ENCODE assay signal across 26 mouse cellular contexts in the genomic region with DNA sequence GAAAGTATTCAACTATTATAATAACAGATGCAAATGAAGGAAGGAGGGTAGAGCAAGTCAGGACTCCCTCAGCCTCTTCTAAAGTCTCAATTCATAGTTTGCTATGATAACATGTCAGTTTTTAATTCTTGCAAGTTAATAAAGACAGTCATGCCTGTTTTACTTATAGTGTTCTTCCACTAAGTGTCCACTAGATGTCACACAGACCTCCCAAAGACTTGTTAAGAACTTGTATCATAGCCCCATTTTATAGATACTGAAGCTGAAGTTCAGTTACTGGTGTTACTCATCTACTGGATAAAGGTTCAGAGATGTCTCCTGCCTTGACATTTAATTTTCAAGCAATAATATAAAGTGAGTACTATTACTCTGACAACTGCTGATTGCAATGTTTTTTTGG.
DNase-seq lines count a peak whose midpoint lies in the region; ATAC-seq and TF ChIP-seq lines count a peak whose summit lies in the region.
"Had no signal": no experiment of that assay in that cellular context is flagged by ENCODE, and none has a peak within 500 bp of the region (broad histone marks: within the 10 kb centered on the region; RNA-seq: fewer than 3 reads in every experiment).

No protein-coding gene starts in this region.

- no peaks in the 10 kb centered on the region for H3K4me1 ChIP-seq in forebrain, postnatal 0 days (ENCODE audit: insufficient read depth)
- H3K4me1 ChIP-seq in forebrain, embryonic 16.5 days (replicated peaks; ENCODE audit: control insufficient read depth, insufficient read depth, low read length), result peaks cover 2% of the 10 kb centered on the region; the same call in 1 of the 2 replicates
- H3K4me1 ChIP-seq in CH12.LX (ENCODE audit: control insufficient read depth in 1 of 2, insufficient read depth in 2 of 2), result no peaks in the 10 kb centered on the region
- H3K4me1 ChIP-seq: heart, embryonic 10.5 days; hindbrain, embryonic 15.5 days; midbrain, embryonic 13.5 days had no signal

- ATAC-seq in forebrain, postnatal 0 days, result no peak
- no peak for ATAC-seq in forebrain, embryonic 16.5 days
- ATAC-seq: midbrain, embryonic 13.5 days had no signal

- no peak for TF ChIP-seq EP300 in CH12.LX (IDR thresholded peaks at IDR 0.05; ENCODE audit: low read length)

- peak; percentile 61 for TF ChIP-seq RAD21 in CH12.LX (IDR thresholded peaks at IDR 0.05; ENCODE audit: low read depth, low read length)

- in situ Hi-C loops in CH12.LX (cut with MboI; ENCODE audit: low pct_ligation_motif_present, low pct_unique_long_range_greater_than_20kb, low sequenced_read_pairs), result no loop called here

- H3K36me3 ChIP-seq in forebrain, postnatal 0 days (ENCODE audit: insufficient read depth), result no peaks in the 10 kb centered on the region
- no peaks in the 10 kb centered on the region for H3K36me3 ChIP-seq in forebrain, embryonic 16.5 days (ENCODE audit: control insufficient read depth, insufficient read depth)
- no peaks in the 10 kb centered on the region for H3K36me3 ChIP-seq in CH12.LX (replicated peaks in 1 of 2; ENCODE audit: control insufficient read depth in 1 of 2, insufficient read depth in 1 of 2, low read length in 1 of 2)
- H3K36me3 ChIP-seq: G1E; heart, embryonic 10.5 days; hindbrain, embryonic 15.5 days; limb, embryonic 13.5 days; midbrain, embryonic 13.5 days had no signal

- dilution Hi-C loops in CH12.LX (cut with MboI; ENCODE audit: extremely low pct_ligation_motif_present, extremely low pct_unique_long_range_greater_than_20kb, low sequenced_read_pairs), result no loop called here

- H3K27ac ChIP-seq in forebrain, postnatal 0 days (ENCODE audit: low read depth, low read length), result no peak overlapping the region
- no peak overlapping the region for H3K27ac ChIP-seq in forebrain, embryonic 16.5 days (ENCODE audit: low read length)
- H3K27ac ChIP-seq in layer of hippocampus, adult 2 months, result no peak overlapping the region
- H3K27ac ChIP-seq in CH12.LX (ENCODE audit: insufficient read depth, low read depth), result no peak overlapping the region
- H3K27ac ChIP-seq: heart, embryonic 10.5 days; hindbrain, embryonic 15.5 days; limb, embryonic 13.5 days; midbrain, embryonic 13.5 days had no signal

- no peak overlapping the region for H3K4me2 ChIP-seq in forebrain, postnatal 0 days (ENCODE audit: low read depth)
- H3K4me2 ChIP-seq in forebrain, embryonic 16.5 days (ENCODE audit: low read length), result no peak overlapping the region
- H3K4me2 ChIP-seq in CH12.LX (ENCODE audit: insufficient read depth, low read depth, poor library complexity, severe bottlenecking), result no peak overlapping the region
- H3K4me2 ChIP-seq: hindbrain, embryonic 15.5 days; limb, embryonic 13.5 days; midbrain, embryonic 13.5 days had no signal

- no peak for TF ChIP-seq POLR2A in CH12.LX (IDR thresholded peaks at IDR 0.05; ENCODE audit: low read depth, low read length)

- H3K9ac ChIP-seq in forebrain, postnatal 0 days, result no peak overlapping the region
- no peak overlapping the region for H3K9ac ChIP-seq in forebrain, embryonic 16.5 days (replicated peaks; ENCODE audit: low read depth, low read length)
- no peak overlapping the region for H3K9ac ChIP-seq in CH12.LX (ENCODE audit: insufficient read depth, low read depth)
- H3K9ac ChIP-seq: hindbrain, embryonic 15.5 days; limb, embryonic 13.5 days; midbrain, embryonic 13.5 days had no signal

- H3K27me3 ChIP-seq in forebrain, postnatal 0 days (ENCODE audit: insufficient read depth, low read length), result no peaks in the 10 kb centered on the region
- H3K27me3 ChIP-seq in forebrain, embryonic 16.5 days (replicated peaks; ENCODE audit: control insufficient read depth, insufficient read depth, low read length), result no peaks in the 10 kb centered on the region
- no peaks in the 10 kb centered on the region for H3K27me3 ChIP-seq in CH12.LX (replicated peaks)
- H3K27me3 ChIP-seq: hindbrain, embryonic 15.5 days; limb, embryonic 13.5 days; midbrain, embryonic 13.5 days had no signal

- no peaks in the 10 kb centered on the region for H3K9me3 ChIP-seq in forebrain, postnatal 0 days (ENCODE audit: low read length)
- no peaks in the 10 kb centered on the region for H3K9me3 ChIP-seq in forebrain, embryonic 16.5 days (ENCODE audit: control insufficient read depth, low read length)
- no peaks in the 10 kb centered on the region for H3K9me3 ChIP-seq in CH12.LX (replicated peaks; ENCODE audit: low read length)
- H3K9me3 ChIP-seq: G1E; heart, embryonic 10.5 days; hindbrain, embryonic 15.5 days; limb, embryonic 13.5 days; midbrain, embryonic 13.5 days had no signal

- DNase-seq in forebrain, postnatal 0 days, result no peak
- DNase-seq in layer of hippocampus, adult 2 months (ENCODE audit: low spot score in 2 of 2), result no peak
- no peak for DNase-seq in layer of hippocampus, postnatal 25 days (ENCODE audit: extremely low spot score in 1 of 2, low spot score in 1 of 2)
- DNase-seq in CH12.LX (ENCODE audit: extremely low read depth), result peak; percentile 19
- DNase-seq in brain, adult 2 months (ENCODE audit: low read depth, low spot score), result peak; percentile 49
- no peak for DNase-seq in B cell, adult 2 months
- no peak for DNase-seq in kidney, adult 9 months
- DNase-seq: adrenal gland, postnatal 10 days; cerebellum, adult 18-20 months; cerebellum, postnatal 36 days; gastrocnemius, postnatal 25 days; heart, postnatal 14 days; kidney, adult 8-10 months; kidney, postnatal 4 days; lung, postnatal 36 days; retina, postnatal 1 day; right cerebral cortex, postnatal 4 days; thymus, postnatal 4 days had no signal

- TF ChIP-seq CTCF in forebrain, postnatal 0 days (IDR thresholded peaks at IDR 0.05; ENCODE audit: low read depth), result peak; percentile 52
- peak; percentile 82 for TF ChIP-seq CTCF in layer of hippocampus, adult 2 months (conservative IDR thresholded peaks at IDR 0.05)
- peak in 1 of 2 experiments; percentile 56; a peak in 3 of 4 replicates for TF ChIP-seq CTCF in CH12.LX (conservative IDR thresholded peaks at IDR 0.05 in 1 of 2, IDR thresholded peaks at IDR 0.05 in 1 of 2; ENCODE audit: low read depth in 2 of 2, low read length in 2 of 2)

- no peak overlapping the region for H3K4me3 ChIP-seq in forebrain, postnatal 0 days (ENCODE audit: low read depth, low read length)
- no peak overlapping the region for H3K4me3 ChIP-seq in forebrain, embryonic 16.5 days (replicated peaks; ENCODE audit: low read length)
- no peak overlapping the region for H3K4me3 ChIP-seq in layer of hippocampus, adult 2 months
- no peak overlapping the region for H3K4me3 ChIP-seq in CH12.LX (replicated peaks in 1 of 3; ENCODE audit: low read depth in 2 of 3, low read length in 2 of 3, poor library complexity in 1 of 3)
- H3K4me3 ChIP-seq: erythroblast, embryonic 14.5 days; heart, embryonic 10.5 days; hindbrain, embryonic 15.5 days; limb, embryonic 13.5 days; midbrain, embryonic 13.5 days; myocyte had no signal

- no peaks in the 10 kb centered on the region for H3K79me2 ChIP-seq in CH12.LX (replicated peaks; ENCODE audit: control insufficient read depth, extremely low read depth, insufficient read depth, poor library complexity, severe bottlenecking)

TF ChIP-seq in CH12.LX, 34 proteins besides CTCF, POLR2A, EP300 and RAD21:
- TF ChIP-seq MAFK (IDR thresholded peaks at IDR 0.05; ENCODE audit: insufficient replicate concordance, low read length) (no peak), SMC3 (IDR thresholded peaks at IDR 0.05; ENCODE audit: low read depth, low read length) (peak; percentile 51)

Comparison
In these comparisons a context has a peak if more than half of its experiments do, and no peak if none do; other contexts are left out.
1. DNase-seq: peak in CH12.LX (single experiment) and brain, adult 2 months (single experiment); none in forebrain, postnatal 0 days (single experiment), layer of hippocampus, adult 2 months (0 of 2), layer of hippocampus, postnatal 25 days (0 of 2), B cell, adult 2 months (0 of 2) and kidney, adult 9 months (single experiment).